Mouse (Mus musculus): ENCODE results near the gene Xylt1.

Xylt1 gene

GRCm38 (mm10) chr7:117481404-117481803 is 100.6 kb downstream of the Xylt1 start:
- DNase-seq (ENCODE audit: low spot score in 2 of 2) = no peak

- no peak for DNase-seq (ENCODE audit: low spot score in 2 of 2)
Measured at GRCm38 (mm10) chr7:117482701-117483100, 101.9 kb downstream of the Xylt1 start.

GRCm38 (mm10) chr7:117484589-117484988 is 103.8 kb downstream of the Xylt1 start:
- DNase-seq (ENCODE audit: low spot score in 2 of 2) = no peak

GRCm38 (mm10) chr7:117484989-117485536 is 104.3 kb downstream of the Xylt1 start:
- DNase-seq (ENCODE audit: low spot score in 2 of 2) = no peak

GRCm38 (mm10) chr7:117486425-117487172 is 105.8 kb downstream of the Xylt1 start:
- no peak for DNase-seq (ENCODE audit: low spot score in 2 of 2)

- no peak for DNase-seq (ENCODE audit: low spot score in 2 of 2)
Measured at GRCm38 (mm10) chr7:117487173-117487490, 106.4 kb downstream of the Xylt1 start.

- DNase-seq (ENCODE audit: low spot score in 2 of 2) = no peak
Measured at GRCm38 (mm10) chr7:117489973-117490372, 109.2 kb downstream of the Xylt1 start.

GRCm38 (mm10) chr7:117490500-117491205 is 109.9 kb downstream of the Xylt1 start:
- DNase-seq (ENCODE audit: low spot score in 2 of 2) = no peak

- no peak for DNase-seq (ENCODE audit: low spot score in 2 of 2)
Measured at GRCm38 (mm10) chr7:117491495-117491894, 110.7 kb downstream of the Xylt1 start.

GRCm38 (mm10) chr7:117494210-117494609 is 113.4 kb downstream of the Xylt1 start:
- no peak for DNase-seq (ENCODE audit: low spot score in 2 of 2)

GRCm38 (mm10) chr7:117494618-117495310 is 114.0 kb downstream of the Xylt1 start:
- DNase-seq (ENCODE audit: low spot score in 2 of 2) = peak in 1 of 2 experiments; percentile 28

- no peak for DNase-seq (ENCODE audit: low spot score in 2 of 2)
Measured at GRCm38 (mm10) chr7:117495751-117496150, 115.0 kb downstream of the Xylt1 start.

GRCm38 (mm10) chr7:117498173-117498572 is 117.4 kb downstream of the Xylt1 start:
- DNase-seq (ENCODE audit: low spot score in 2 of 2) = no peak

- no peak for DNase-seq (ENCODE audit: low spot score in 2 of 2)
Measured at GRCm38 (mm10) chr7:117501355-117502181, 120.8 kb downstream of the Xylt1 start.

GRCm38 (mm10) chr7:117502415-117502814 is 121.6 kb downstream of the Xylt1 start:
- DNase-seq (ENCODE audit: low spot score in 2 of 2) = no peak

GRCm38 (mm10) chr7:117503714-117504113 is 122.9 kb downstream of the Xylt1 start:
- no peak for DNase-seq (ENCODE audit: low spot score in 2 of 2)

- no peak for DNase-seq (ENCODE audit: low spot score in 2 of 2)
Measured at GRCm38 (mm10) chr7:117505791-117506190, 125.0 kb downstream of the Xylt1 start.

GRCm38 (mm10) chr7:117507351-117507750 is 126.6 kb downstream of the Xylt1 start:
- no peak for DNase-seq (ENCODE audit: low spot score in 2 of 2)

- no peak for DNase-seq (ENCODE audit: low spot score in 2 of 2)
Measured at GRCm38 (mm10) chr7:117508090-117508489, 127.3 kb downstream of the Xylt1 start.

GRCm38 (mm10) chr7:117510113-117510512 is 129.3 kb downstream of the Xylt1 start:
- no peak for DNase-seq (ENCODE audit: low spot score in 2 of 2)

- DNase-seq (ENCODE audit: low spot score in 2 of 2) = no peak
Measured at GRCm38 (mm10) chr7:117512301-117512700, 131.5 kb downstream of the Xylt1 start.

- DNase-seq (ENCODE audit: low spot score in 2 of 2) = no peak
Measured at GRCm38 (mm10) chr7:117515794-117516193, 135.0 kb downstream of the Xylt1 start.
